Mouse (Mus musculus): Measurements from ENCODE around the gene Golga1. TPM values are rescaled to one million over a fixed set of nuclear protein-coding genes. Genes with fewer than 3 reads are reported as not detected.

The Golga1 gene
- total RNA-seq, 4 experiments from 2014 or later, result 27.3 to 44.0 (median 35.9) TPM

DNA sequence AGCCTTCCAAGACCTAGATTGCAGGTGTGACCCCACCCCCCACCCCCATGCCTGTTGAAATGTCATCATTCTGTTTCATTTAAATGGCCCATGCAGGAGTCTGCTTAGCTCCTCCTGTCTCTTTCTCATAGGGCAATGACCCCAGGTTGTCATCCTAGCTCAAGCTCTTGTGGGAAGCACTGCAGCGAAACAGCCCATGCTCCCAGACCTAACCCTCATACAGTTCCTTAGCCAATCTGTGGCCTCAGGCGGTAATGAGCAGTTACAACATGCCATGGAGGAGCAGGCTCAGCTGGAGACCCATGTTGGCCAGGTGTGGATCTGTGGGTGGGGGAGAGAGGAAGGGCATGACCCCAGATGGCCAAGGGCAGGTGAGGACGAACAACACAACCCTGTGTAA lies 90.2 kb downstream of the Golga1 start:
- no peak for DNase-seq (ENCODE audit: low spot score in 2 of 2)

DNA sequence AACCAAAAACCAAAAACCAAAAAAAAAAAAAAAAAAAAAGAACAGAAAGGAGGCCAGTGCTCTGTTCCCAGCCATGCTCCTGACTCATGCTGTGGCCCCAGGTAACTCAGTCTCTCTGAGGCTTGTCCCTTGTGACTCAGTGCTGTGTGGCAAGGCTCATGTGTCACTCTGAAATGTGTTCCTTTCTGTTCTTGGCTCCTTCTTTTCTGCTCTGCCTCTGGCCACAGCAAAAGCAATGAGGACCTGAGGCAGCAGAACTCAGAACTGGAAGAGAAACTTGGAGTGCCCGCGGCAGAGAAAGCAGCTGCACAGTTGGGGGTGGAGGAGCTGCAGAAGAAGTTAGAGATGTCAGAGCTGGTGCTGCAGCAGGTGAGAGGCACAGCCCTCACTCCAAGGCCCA lies 91.2 kb downstream of the Golga1 start:
- no peak for DNase-seq (ENCODE audit: low spot score in 2 of 2)

DNA sequence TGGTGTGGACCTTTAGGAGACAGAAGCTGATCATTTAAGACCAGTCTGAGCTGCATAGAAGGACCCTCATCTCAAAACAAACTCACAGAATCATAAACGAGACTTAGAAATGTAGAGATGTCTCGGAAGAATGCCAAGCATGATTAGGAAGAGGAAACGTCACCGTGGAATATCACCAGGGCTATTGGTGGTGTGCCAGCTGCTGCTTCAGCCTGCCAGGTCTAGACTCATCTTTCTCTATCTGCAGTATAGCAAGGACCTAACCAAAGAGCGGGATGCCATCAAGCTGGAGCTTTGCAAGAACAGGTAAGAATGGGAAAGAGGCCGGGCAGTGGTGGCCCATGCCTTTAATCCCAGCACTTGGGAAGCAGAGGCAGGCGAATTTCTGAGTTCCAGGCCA lies 91.6 kb downstream of the Golga1 start:
- no peak for DNase-seq (ENCODE audit: low spot score in 2 of 2)

GRCm38 (mm10) chr2:38973223-38973622 lies 92.1 kb downstream of the Golga1 start:
- no peak for DNase-seq (ENCODE audit: low spot score in 2 of 2)

- no peak for DNase-seq (ENCODE audit: low spot score in 2 of 2)
Observed at GRCm38 (mm10) chr2:38970057-38970456, 95.3 kb downstream of the Golga1 start.

DNA sequence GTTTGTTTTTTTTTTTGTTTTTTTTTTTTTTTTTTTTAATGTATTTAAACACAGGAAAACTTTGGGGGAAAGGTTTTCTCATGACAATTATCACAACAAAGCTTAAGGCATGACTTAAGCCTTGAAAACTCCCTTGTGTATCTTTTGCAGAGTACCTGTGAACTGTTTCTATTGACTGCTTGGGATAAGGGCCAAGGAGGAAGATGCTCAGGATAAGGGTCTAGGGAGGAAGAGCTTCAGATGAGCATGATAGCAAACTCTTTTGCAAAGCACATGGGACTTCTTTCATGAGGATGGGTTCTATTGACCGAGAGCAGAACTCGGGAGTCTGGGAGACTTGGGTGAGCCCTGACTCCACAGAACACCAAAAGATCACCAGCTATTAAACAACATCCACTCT lies 95.7 kb downstream of the Golga1 start:
- no peak for DNase-seq (ENCODE audit: low spot score in 2 of 2)

Other genes with a start within 250 kb of the Golga1 start
- 1 to 10 TPM; 5.7 to 9.2 (median 7.7) TPM for gene Nr6a1, start 137.9 kb downstream of the Golga1 start, total RNA-seq (2022)
- 1 to 10 TPM; 1.7 to 1.9 (median 1.8) TPM for gene Olfml2a, start 133.6 kb downstream of the Golga1 start, total RNA-seq (2022)
- gene Wdr38, start 68.1 kb downstream of the Golga1 start, total RNA-seq (2022), result under 1 TPM; 0.45 to 0.83 (median 0.71) TPM
- gene Arpc5l, start 60.2 kb downstream of the Golga1 start, total RNA-seq (2022), result 10 to 100 TPM; 83.2 to 99.9 (median 93.0) TPM
- gene Rpl35, start 59.9 kb downstream of the Golga1 start, total RNA-seq (2022), result 100 to 1,000 TPM; 217 to 315 (median 252) TPM
- 10 to 100 TPM; 50.6 to 68.0 (median 56.8) TPM for gene Scai, start 125.2 kb upstream of the Golga1 start, total RNA-seq (2022)
- 10 to 100 TPM; 58.4 to 74.2 (median 63.1) TPM for gene Ppp6c, start 160.9 kb upstream of the Golga1 start, total RNA-seq (2022)

Measured in layer of hippocampus, adult 8-10 months (tissue).